Mouse (Mus musculus) C2C12 (cell line): Measurements from ENCODE around the gene Wdfy3.

Source experiments
- CTCF ChIP-seq: IDR thresholded peaks from one replicate; pipeline ENCODE4 v1.5.1; 2011; ENCODE audit not compliant: control insufficient read depth, insufficient read depth, insufficient read length
- FOSL1 ChIP-seq: IDR thresholded peaks from one replicate; pipeline ENCODE4 v1.8.0; 2011; ENCODE audit warnings: mild to moderate bottlenecking, low read length; ENCODE audit not compliant: poor library complexity, insufficient read depth, severe bottlenecking
- MYOD1 ChIP-seq: IDR thresholded peaks from one replicate; pipeline ENCODE4 v1.6.1; 2011; ENCODE audit warnings: low read depth; ENCODE audit not compliant: control insufficient read depth, insufficient read length
- MYOG ChIP-seq: IDR thresholded peaks from one replicate; pipeline ENCODE4 v1.6.1; 2011; ENCODE audit not compliant: control insufficient read depth, insufficient read length; ENCODE audit errors: extremely low read depth

- TF ChIP-seq CTCF (no peak), FOSL1 (no peak), MYOG (no peak), MYOD1 (no peak)
Measured at GRCm38 (mm10) chr5:101882191-101882590, 187.5 kb downstream of the Wdfy3 start.
